Mouse (Mus musculus) lung, adult 2 months (tissue): ENCODE measurements around the gene Rrp36. TPM values are rescaled to one million over a fixed set of nuclear protein-coding genes. Genes with fewer than 3 reads are reported as not detected.

Experiments used
- DNase-seq: peaks from one replicate; pipeline ENCODE4 v3.0.0; 2022
- H3K4me1 ChIP-seq: fragments of 200-500 bp; 2 replicates; pipeline ENCODE4 v1.6.1; 2011; ENCODE audit warnings: low read length; ENCODE audit not compliant: control insufficient read depth, insufficient read depth
- H3K4me3 ChIP-seq: fragments of 200-500 bp; replicated peaks from 2 replicates; pipeline ENCODE3; 2011; ENCODE audit warnings: low read depth, mild to moderate bottlenecking, control low read depth, low read length; ENCODE audit errors: extremely low read depth
- CTCF ChIP-seq: fragments of 200-500 bp; IDR thresholded peaks from 2 replicates; pipeline ENCODE4 v1.5.1; 2011; ENCODE audit warnings: mild to moderate bottlenecking, low read length, control low read depth; ENCODE audit not compliant: insufficient read depth
- POLR2A ChIP-seq: fragments of 200-500 bp; IDR thresholded peaks from 2 replicates; pipeline ENCODE4 v1.6.1; 2011; ENCODE audit warnings: low read depth, mild to moderate bottlenecking, control low read depth, low read length, borderline replicate concordance; ENCODE audit errors: extremely low read depth
- WGBS: fragments of 180-500 bp; shearing (Covaris S2); methylation state at CpG from one replicate; pipeline ENCODE4 v1.1.7; 2018; 5-methylcytosine and 5-hydroxymethylcytosine counted together
- polyA plus RNA-seq: library from polyadenylated mRNA; depleted of rRNA; stranded (reverse); fragments of >200 nt; gene quantifications from 2 replicates; pipeline ENCODE4 v1.2.3, GENCODE M21; 2012

The Rrp36 gene
- polyA plus RNA-seq, 1 experiment: 30.8 TPM

- TF ChIP-seq POLR2A (no peak), CTCF (no peak)
- no peak for DNase-seq
- H3K4me3 ChIP-seq: no peak overlapping the region
- WGBS: 87% methylated on average over 12 of the region's 12 CpGs
- no peaks in the 10 kb centered on the region for H3K4me1 ChIP-seq
Measured at GRCm38 (mm10) chr17:46690665-46691064, 16.5 kb upstream of the Rrp36 start.

- 86% methylated on average over 6 of the region's 6 CpGs for WGBS
- TF ChIP-seq POLR2A (no peak), CTCF (no peak)
- H3K4me3 ChIP-seq: no peak overlapping the region
- DNase-seq: no peak
- peaks cover 4% of the 10 kb centered on the region; the same call in 1 of the 2 replicates for H3K4me1 ChIP-seq
Measured at GRCm38 (mm10) chr17:46685913-46686312, 11.8 kb upstream of the Rrp36 start.

- DNase-seq: peak; percentile 13
- no peak for TF ChIP-seq POLR2A
- TF ChIP-seq CTCF: no peak
- H3K4me1 ChIP-seq: peaks cover 6% of the 10 kb centered on the region; the same call in 1 of the 2 replicates
- 87% methylated on average over 16 of the region's 16 CpGs for WGBS
- no peak overlapping the region for H3K4me3 ChIP-seq
Measured at GRCm38 (mm10) chr17:46682654-46683389, 8.7 kb upstream of the Rrp36 start.

- TF ChIP-seq CTCF (no peak), POLR2A (no peak)
- peak; percentile 15 for DNase-seq
- Histone ChIP-seq H3K4me3 (peak overlapping the region; percentile 68), H3K4me1 (peaks cover 6% of the 10 kb centered on the region; the same call in 1 of the 2 replicates)
- WGBS: 25% methylated on average over 12 of the region's 12 CpGs
Measured at GRCm38 (mm10) chr17:46681466-46682118, 7.4 kb upstream of the Rrp36 start.

- DNase-seq: peak; percentile 93
- WGBS: under 1% methylated on average over 49 of the region's 49 CpGs
- TF ChIP-seq POLR2A: peak; percentile 58; the same call in 1 of the 2 replicates
- TF ChIP-seq CTCF: no peak
Measured at GRCm38 (mm10) chr17:46680760-46681373, 6.7 kb upstream of the Rrp36 start, which contains the start of gene Klhdc3. TSS of gene Klhdc3 (minus strand) at chr17:46680914.

GRCm38 (mm10) chr17:46679843-46680759, 5.9 kb upstream of the Rrp36 start:
- TF ChIP-seq CTCF (peak; percentile 21; the same call in 1 of the 2 replicates), POLR2A (no peak)
- H3K4me3 ChIP-seq: peak overlapping the region; percentile 75
- 1% methylated on average over 34 of the region's 34 CpGs for WGBS
- no peak for DNase-seq
- H3K4me1 ChIP-seq: peaks cover 6% of the 10 kb centered on the region; the same call in 1 of the 2 replicates

More at GRCm38 (mm10) chr17:46680760-46681373, 6.7 kb upstream of the Rrp36 start, which contains the start of gene Klhdc3:
- Histone ChIP-seq H3K4me1 (peaks cover 6% of the 10 kb centered on the region; the same call in 1 of the 2 replicates), H3K4me3 (peak within 1 kb of the TSS; percentile 75)

- DNase-seq: peak; percentile 19
- 24% methylated on average over 9 of the region's 9 CpGs for WGBS
- H3K4me3 ChIP-seq: no peak overlapping the region
- no peak for TF ChIP-seq POLR2A
- TF ChIP-seq CTCF: no peak
- peaks cover 8% of the 10 kb centered on the region for H3K4me1 ChIP-seq
Measured at GRCm38 (mm10) chr17:46678911-46679310, 4.8 kb upstream of the Rrp36 start.

- TF ChIP-seq CTCF (no peak), POLR2A (no peak)
- Histone ChIP-seq H3K4me1 (peaks cover 8% of the 10 kb centered on the region), H3K4me3 (no peak within 1 kb of the TSS)
- DNase-seq: peak; percentile 63
- 63% methylated on average over 9 of the region's 9 CpGs for WGBS
Measured at GRCm38 (mm10) chr17:46678416-46678815, 4.3 kb upstream of the Rrp36 start, which contains the start of gene Mea1. TSS of gene Mea1 (plus strand) at chr17:46678793.

GRCm38 (mm10) chr17:46674530-46675283, 555 bp upstream of the Rrp36 start:
- H3K4me1 ChIP-seq: peaks cover 5% of the 10 kb centered on the region
- TF ChIP-seq CTCF (no peak), POLR2A (no peak)
- DNase-seq: no peak
- WGBS: 26% methylated on average over 15 of the region's 15 CpGs
- peak overlapping the region; percentile 38 for H3K4me3 ChIP-seq
